Mouse (Mus musculus) lung, postnatal 14 days (tissue): ENCODE data around the gene Cdh3.

ENCODE experiments used
- DNase-seq: peaks from one replicate; pipeline ENCODE4 v3.0.0; 2021

Gene Cdh3

DNA sequence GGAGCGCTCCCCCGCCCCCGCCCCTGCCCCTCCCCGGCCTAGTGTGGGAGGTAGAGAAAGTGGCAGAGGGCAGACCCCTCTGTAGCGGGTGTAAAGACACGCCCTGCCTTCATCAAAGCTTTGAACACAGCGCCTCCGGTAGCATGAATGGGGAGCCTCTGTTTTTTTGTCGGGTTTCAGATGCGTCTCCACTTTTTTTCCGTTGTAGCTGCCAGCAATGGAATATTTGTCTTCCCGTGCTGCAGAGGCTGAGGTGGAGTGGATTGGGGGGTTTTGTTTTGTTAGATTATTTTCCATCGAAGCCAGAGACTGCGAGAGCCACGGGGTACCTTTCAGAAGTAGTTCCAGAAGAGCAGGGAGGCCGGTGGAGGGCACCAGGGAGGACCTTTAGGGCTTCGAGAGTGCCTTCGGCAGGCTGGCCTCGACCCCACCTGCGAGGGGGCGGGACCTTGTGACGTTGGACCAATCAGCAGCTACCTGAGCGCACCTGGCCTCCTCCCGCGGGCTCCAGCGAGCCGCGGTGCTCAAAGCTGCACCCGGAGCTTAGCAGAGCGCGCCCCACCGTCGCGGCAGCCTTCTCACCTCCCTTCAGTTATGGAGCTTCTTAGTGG, at the start of gene Cdh3:
Gene Cdh3 (plus strand): TSS at position 527 of the 611 bp plus-strand sequence.
- peak; percentile 79 for DNase-seq

DNA sequence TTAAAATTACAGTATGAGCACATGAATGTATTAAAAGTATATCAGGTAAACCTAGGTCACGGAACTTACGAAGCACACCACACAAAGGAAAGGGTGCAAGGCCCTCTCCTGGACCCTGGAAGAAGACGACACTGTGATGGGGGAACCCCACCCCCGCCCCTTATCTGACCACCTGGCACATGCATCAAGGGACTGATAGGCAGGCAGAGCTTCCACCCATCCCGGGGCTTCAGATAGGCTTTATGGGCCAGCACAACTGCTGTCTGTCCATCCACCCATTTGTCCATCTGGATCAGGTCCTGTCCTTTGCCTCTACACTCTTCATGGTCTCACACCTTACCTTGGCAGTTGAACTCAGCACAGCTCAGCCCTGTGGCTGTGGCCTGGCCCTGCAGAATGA, 48.6 kb upstream of the Cdh3 start:
- DNase-seq: no peak

DNA sequence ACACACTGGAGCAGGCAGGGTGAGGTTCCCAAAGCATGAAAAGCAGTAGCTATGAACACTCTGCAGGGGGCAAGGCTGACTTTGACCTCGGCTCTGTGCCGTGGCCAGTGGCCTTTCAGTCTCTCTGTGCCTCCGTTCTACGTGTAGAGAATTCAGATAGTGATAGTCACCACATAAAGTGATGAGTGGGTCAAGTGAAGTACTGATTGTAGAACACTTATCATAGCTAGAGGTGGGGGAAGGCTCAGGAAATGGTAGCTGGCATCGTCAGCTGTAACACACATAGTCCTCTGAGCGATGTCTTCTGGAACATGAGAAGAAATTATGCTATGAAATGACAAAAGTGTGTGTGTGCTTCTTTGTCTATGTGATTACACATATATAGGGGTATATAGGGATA, 46.9 kb upstream of the Cdh3 start:
- no peak for DNase-seq

DNA sequence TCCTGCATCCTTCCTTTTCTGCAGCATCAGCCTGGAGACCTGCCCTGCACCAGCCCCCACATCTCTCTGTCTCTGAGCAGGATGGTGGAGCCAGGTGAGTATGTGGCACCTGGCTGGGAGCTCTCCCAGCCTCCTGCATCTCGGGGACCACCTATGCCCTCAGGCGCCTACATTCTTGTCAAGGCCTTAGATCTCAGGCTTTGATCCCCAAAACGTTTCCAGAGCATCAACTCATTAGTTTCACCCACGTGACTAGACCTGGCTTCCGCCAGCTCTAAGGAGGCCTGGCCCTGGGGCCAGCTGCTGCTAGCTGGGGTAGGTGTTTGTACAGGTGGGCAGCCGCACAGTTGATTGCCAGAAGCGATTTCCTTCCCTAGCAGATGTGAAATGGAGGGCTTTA, 41.2 kb upstream of the Cdh3 start:
- DNase-seq: no peak

DNA sequence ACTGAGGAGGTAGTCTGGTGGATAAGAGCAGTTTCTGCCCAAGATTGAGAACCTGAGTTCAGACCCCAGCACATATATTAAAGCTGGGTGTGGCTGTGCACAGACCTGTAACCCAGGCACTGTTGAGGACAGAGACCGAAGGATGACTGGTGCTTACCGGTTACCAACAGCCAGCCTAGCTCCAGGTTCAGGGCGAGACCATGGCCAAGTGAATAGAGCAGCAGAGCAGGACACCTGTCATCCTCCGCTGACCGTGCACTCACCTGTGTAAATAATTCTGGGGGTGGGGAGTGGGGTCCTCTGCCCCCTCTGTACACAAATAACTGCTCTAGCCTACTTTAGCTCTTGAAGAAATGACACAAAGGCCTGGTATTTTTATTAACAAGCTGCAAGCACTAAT, 36.7 kb upstream of the Cdh3 start:
- DNase-seq: no peak

DNA sequence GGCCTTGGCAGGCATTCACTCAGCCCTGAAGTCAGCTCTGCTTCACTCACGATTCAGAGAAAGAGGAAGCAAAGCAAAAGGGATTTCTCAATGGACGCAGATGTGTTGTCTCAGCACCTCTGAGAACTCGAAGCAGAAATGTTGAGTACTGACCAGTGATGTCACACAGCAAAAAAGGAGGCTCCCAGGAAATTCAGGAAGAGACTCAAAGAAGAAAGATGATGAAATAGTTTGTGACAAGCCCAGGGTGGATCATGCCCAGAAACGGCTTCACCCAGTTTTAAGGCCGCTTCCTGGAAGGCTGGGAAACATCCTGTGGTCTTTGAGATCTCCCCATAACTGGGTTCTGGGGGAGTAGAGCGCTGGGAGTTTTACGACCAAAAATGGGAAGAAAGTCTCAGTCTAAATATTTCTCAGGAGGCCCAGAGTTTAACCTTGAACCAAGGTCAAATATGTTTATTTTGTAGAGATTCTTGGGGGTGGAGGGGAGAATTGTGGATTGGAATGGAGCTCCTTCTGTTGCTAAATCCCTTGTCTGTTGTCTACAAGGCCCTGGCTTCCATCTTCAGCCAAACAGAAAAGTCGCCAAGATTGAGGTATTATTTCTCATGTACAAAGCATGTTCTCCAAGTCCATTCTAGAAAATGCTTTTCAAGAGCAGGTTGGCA, 10.5 kb upstream of the Cdh3 start, which contains the start of gene 6030452D12Rik:
Gene 6030452D12Rik (plus strand): TSS at position 505 of the 668 bp plus-strand sequence.
- peak; percentile 21 for DNase-seq

DNA sequence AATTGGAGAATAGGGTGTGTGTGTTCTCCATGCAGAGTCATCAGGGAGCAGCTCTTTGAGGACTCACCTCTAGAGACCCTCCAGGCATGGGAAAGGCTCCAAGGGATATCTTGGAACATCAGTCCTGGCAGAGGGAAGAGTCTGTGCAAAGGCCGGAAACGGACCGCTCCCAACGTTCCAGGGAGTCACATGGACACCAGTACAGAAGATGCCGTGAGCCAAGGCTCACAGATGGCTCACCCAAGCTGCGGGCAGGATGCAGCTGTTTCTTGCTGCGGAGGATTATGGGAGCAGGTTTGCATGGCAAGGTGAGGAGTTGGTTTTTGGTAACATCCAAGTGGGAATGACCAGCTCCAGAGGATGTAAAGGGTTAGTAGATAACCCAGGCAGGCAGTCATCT, 6.5 kb upstream of the Cdh3 start:
- no peak for DNase-seq

DNA sequence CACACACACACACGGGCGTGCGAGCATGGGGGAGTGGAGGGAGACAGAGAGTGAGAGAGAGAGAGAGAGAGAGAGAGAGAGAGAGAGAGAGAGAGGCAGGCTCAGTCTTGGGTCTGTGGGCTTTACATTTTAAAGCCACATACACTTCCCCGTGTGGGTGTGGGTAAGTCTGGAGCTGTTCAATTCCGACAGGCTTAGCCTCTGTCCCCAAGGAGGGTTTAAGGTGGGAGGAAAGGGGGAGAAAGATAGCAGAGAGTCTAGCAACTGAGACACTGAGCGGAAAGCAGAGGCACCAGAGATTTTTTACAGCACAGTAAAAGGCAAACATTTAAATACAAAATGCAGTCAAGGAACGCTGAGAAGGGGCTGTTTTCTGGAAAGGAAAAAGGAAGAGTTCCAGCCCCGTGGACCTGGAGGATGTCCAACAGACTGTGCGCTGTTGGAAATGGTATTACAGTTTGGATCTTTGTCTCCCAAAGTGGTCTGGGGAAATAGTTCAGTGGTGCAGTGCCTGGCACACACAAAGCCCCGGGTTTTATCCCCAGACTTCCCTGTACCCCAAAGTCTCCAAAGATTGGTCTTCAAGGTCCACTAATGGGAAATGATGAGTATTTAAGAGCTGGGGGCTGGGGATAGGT, 5.2 kb upstream of the Cdh3 start:
- DNase-seq: no peak

DNA sequence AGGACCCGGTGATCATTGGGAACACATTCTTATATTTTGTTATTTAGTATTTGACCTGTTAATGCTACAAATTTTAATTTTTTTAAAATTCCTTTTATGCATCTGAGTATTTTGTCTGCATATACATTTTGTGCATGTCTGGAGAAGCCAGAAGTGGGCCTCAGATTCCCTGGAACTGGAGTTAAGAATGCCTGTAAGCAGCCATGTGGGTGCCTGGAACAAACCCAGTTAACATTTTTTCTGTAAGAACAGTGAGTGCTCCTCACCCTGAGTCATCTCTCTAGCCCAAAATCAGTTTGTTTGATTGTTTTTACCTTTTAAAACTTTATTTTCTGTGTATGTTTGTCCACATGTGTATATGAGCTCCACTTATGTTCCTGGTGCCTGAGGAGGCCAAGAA, 4.6 kb upstream of the Cdh3 start:
- no peak for DNase-seq

DNA sequence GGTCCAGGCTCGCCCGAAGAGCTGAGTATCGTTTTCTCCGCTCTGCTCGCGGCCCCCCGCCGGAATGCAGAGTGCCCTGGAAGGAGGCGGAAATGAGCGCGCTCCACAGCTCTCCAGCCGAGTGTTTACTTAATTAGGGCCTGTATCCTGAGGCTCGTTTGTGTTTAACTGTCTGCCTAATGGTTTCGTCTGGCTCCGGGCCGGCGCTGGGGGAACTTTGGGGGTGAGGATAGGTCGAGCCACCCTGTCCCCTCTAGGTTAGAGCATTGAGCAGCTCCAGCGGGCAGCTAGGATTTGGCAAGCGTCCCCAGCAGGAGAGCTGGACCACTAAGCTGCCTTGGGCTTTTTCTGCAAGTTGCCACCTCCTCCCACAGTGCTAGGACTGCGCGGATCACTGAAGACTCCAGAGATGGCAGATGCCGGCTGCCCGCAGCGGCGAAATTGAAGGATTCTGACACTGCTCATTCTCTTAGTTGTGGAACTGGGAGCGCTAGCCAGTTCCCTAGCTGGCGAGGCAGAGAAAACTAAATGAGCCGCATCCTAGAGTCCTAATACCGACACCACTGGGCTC, 2.8 kb upstream of the Cdh3 start:
- peak; percentile 61 for DNase-seq

DNA sequence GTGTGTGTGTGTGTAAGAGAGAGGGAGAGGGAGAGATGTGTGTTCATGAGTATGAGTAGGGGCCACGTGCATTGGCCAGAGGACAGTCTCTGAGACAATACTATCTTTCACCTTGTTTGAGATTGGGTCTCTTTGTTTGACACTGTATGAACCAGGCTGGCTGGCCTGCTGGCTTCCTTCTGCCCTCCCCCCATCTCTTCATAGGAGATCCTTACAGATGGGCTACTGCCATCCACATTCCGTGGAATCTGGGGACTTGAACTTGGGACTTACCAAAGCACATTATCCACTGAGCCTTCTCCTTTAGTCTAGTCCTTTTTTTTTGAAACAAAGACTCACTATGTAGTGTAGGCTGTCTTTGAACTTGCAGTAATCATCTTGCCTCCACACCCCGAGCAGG, 2.2 kb upstream of the Cdh3 start:
- DNase-seq: no peak

DNA sequence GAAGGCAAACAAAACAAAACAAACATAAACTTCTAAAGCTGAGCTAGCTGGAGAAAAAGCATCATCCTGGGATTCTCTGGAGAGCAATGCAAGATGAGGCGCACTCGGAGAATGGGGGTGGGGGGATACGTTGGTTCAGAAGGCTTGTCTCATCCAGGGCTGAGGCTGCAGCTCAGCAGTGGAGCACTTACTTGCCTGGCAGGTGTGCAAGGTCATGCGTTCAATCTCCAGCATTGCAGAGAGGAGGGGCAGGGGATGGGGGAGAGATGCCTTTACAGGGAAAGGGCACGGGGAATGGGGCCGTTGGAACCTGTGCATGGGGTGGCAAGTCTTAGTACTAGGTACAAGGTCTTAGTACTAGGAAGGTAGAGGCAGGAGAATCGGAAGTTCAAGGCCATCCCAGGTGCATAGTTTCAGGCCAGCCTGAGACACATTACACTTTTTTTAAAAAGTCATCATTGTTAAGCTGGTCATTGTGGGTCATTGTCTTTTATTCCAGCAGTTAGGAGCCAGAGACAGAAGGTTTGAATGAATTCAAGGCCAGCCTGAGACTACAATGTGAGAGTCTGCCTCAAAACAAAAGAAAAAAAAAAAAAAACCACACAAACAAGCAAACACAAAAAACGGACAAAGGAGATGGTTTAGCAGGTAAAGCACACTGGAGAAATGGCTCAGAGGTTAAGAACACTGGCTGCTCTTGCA, 1.5 kb upstream of the Cdh3 start:
- DNase-seq: no peak

DNA sequence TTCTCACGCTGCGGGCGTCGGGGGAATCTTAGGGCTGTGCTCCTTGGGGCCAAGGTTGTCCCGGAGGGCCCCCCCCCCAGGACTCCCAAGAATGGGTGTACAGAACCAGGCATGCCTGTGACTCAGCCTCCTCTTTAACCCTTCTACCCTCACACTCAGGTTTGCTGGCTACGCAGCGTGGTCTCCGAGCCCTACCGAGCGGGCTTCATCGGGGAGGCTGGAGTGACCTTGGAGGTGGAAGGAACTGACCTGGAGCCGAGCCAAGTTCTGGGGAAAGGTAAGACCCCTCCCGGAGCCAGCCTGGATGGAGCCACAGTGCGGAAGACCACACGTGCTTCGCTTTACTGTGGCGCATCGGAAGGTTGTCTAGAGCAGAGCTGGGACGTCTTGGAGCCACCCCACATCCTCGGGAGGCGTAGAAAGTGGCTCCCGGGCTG, 392 bp downstream of the Cdh3 start:
- DNase-seq: peak; percentile 7

DNA sequence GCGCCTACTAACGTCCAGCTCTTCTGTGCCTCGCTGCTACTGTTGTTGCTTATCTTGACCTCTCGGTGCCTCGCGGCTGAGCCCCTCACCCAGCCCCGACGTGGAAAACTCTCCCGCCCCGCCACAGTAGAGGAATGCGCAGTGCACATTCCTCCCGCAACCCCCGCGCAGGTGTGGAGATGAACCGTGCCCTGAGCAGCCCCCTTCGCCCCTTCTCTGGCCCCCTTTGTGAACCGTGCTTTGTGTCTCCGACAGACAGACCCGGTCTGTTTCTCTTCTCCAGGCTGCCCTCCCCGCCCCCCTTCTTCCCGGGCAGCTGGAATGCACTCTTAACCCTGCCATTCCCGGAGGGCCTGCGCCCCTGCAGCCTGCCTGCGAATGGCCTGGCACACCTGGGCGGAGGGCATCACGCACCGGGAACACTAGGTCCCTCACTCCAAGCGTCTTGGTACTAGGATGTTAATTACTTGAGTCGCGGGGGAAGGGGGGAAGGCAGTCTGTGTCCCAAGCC, 895 bp downstream of the Cdh3 start:
- peak; percentile 32 for DNase-seq

DNA sequence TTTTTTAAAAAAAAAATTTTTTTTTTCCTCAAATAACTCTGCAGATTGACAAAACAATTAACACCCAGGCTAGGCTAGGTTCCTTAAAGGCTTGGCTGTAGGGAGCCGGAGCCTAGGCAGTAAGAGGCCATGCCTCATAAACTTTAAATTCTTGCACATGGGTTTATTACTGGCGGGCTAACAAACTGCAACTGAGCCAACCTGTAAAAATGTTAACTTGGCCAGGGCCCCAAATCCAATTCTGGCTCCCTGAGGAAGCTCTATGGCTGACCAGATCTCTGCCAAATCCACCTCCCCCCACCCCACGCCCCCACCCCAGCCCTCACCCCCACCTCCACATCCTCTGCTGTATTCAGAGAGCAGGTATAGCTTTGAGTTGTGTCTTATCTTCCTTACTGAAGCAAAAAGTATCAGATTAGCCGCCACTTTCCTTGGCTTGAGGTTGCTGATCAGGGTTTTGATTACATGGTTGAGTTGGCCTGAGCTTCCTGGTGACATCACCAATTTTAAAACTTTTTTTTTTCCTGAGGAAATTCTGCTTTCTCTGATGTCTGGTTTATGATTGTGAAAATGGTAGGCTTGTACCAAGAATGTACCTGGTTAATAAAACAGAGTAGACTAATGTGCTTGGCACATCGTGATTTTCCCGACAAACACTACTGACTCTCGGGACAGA, 1.9 kb downstream of the Cdh3 start:
- no peak for DNase-seq

DNA sequence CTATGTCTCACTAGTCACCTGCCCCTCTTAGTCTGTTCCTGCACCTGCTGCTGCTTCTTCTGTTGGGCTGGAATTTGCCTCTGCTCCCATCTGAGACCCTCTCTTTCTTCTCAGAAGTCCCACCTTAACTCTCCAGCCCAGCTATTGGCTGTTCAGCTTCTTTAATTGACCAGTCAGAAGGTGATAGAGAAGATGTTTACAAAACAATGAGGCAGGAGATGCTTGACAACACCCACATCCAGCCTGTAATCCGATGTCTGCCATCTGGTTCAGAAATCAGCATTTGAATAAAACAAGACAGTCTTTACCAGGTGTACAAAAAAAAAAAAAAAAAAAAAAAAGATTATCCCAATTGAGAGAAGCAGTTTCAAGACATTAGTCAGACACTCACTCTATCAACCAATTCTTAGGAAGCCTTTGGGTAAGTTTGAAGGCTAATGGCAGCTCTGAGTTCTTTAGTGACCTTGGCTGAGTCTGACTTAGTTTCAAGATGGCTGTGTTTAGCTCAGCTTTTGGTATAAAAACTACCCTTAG, 5.3 kb downstream of the Cdh3 start:
- no peak for DNase-seq

DNA sequence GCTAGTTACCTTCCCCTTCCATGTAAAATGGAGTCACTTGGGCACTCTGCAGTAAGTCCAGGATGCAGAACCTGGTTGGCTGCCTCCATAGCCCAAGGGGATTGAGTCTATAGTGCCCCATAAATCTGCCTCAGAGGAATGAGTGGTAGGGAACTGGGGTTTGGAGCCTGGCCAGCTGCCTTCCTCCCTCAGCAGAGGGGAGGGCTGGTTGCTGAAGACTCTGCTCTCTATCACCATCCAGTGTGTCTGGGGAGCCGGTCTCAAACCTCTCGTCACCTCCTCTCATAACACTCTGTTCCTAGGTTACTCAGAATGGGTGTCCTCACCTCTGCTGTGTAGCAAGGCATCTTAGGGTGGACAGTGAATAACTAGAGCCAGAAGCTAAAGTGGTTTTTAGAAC, 5.9 kb downstream of the Cdh3 start:
- no peak for DNase-seq

DNA sequence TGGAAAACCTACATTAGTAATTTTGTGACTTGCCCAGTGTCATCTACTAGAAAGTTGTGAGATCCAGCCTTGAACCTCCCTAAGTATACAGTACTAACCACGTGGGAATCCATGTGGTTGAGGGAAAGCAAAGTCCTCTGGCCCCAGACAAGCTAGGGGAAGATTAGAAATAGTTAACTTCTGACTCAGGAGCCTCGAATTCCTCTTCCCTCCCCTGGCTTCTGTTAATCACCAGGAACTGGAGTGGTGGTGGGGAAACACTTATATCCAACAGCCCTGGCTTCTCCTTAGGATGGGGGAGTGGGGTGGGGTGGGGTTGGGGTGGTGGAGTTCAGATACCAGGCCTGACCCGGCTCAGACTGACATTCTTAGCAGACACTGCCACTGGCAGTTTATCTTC, 8.1 kb downstream of the Cdh3 start:
- DNase-seq: no peak

DNA sequence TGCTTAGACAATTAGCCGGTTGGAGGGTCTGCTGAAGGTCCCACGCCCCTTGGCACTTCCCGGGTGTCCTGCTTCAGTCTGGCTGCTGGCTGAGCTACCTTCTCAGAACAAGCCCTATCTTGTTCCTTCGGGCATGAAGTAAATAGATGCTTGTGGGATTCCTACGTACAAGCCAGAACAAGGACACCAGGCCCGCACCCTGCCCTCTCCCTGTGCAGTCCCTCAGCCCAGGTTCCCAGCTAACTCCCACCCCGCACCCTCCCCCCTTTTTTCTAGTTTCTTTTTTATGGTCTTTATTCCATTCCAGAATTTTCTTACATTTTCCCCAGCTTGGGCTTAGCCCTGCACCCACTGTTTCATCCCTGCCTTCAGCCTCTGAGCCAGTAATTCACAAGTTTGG, 9.9 kb downstream of the Cdh3 start:
- DNase-seq: no peak

DNA sequence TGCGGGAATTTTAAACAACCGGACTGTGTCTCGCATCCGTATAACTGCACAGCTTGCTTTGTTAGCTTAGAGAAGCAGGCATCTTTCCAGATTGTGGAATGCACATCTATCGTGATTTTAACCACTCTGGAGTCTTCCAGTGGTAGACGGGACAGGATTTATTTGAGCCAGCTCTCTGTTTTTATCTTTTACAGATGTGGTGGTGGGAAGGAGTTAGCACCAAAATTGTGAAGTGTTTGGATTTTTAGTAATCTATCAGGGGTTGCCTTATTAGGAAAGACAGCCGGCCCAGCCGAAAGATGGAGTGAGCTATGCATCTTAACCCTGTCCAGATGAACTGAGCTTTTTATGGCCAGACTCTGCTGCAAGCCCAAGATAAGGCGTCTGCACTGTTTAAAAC, 11.2 kb downstream of the Cdh3 start:
- no peak for DNase-seq

DNA sequence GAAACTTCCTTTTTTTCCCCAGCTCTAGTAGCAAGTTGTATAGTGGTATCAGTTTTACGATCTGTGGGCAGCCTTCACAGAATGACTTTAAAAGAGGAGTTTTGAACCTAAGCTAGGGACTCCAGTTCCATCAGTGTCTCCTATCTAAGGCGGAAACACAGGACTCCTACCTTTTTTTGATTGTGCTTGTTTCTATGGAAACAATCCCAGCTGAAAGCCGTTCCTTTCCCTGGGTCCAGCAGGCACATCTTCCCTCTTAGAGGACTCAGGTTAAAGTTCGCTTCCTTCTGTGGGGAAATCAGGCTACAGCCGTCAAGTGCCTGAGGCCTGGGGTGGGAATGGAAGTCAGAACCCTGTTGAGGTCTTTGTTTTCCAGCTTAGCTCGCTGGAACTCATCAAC, 16.0 kb downstream of the Cdh3 start:
- no peak for DNase-seq
